In genomic region chr9:75776153-75776552, GRCm38 (mm10) we compare ENCODE assay signal across 11 mouse cellular contexts. TPM values are rescaled to one million over a fixed set of nuclear protein-coding genes. Genes with fewer than 3 reads are reported as not detected.
DNase-seq lines count a peak whose midpoint lies in the region; ATAC-seq lines count a peak whose summit lies in the region.
"Had no signal": no experiment of that assay in that cellular context is flagged by ENCODE, and none has a peak within 500 bp of the region (broad histone marks: within the 10 kb centered on the region; RNA-seq: fewer than 3 reads in every experiment).

No protein-coding gene starts in this region.

- 0 out of 2 replicates have a peak overlapping the region, but pooled peaks have one; percentile 15 for H3K4me2 ChIP-seq in kidney, embryonic 15.5 days
- no peak overlapping the region for H3K4me2 ChIP-seq in hindbrain, embryonic 13.5 days
- H3K4me2 ChIP-seq in neural tube, embryonic 11.5 days (ENCODE audit: low read depth), result peak overlapping the region; percentile 19; the same call in 1 of the 2 replicates

- WGBS in kidney, embryonic 15.5 days, result 60% methylated on average over 7 of the region's 7 CpGs
- WGBS in hindbrain, embryonic 13.5 days, result 60% methylated on average over 7 of the region's 7 CpGs
- 49% methylated on average over 7 of the region's 7 CpGs for WGBS in neural tube, embryonic 11.5 days

- no peaks in the 10 kb centered on the region for H3K9me3 ChIP-seq in kidney, embryonic 15.5 days (replicated peaks)
- H3K9me3 ChIP-seq in hindbrain, embryonic 13.5 days, result no peaks in the 10 kb centered on the region
- no peaks in the 10 kb centered on the region for H3K9me3 ChIP-seq in neural tube, embryonic 11.5 days (ENCODE audit: control insufficient read depth, low read length)

- peak; percentile 16 to 37 for DNase-seq in cerebellum, adult 18-20 months
- no peak for DNase-seq in kidney, postnatal 25 days
- DNase-seq in neural tube, embryonic 11.5 days (ENCODE audit: low spot score), result no peak
- DNase-seq in spleen, postnatal 36 days (ENCODE audit: low spot score in 2 of 2), result no peak
- DNase-seq in testis, postnatal 14 days (ENCODE audit: low spot score), result no peak
- DNase-seq: cerebellum, adult 11 months; gastrocnemius, postnatal 14 days had no signal

- H3K4me3 ChIP-seq in kidney, embryonic 15.5 days (replicated peaks), result peak overlapping the region; percentile 6; the same call in 1 of the 2 replicates
- H3K4me3 ChIP-seq in hindbrain, embryonic 13.5 days, result peak overlapping the region; percentile 2; the same call in 1 of the 2 replicates
- peak overlapping the region; percentile 21; the same call in 1 of the 2 replicates for H3K4me3 ChIP-seq in neural tube, embryonic 11.5 days (ENCODE audit: low read depth, low read length)
- H3K4me3 ChIP-seq: layer of hippocampus, adult 2 months had no signal

- H3K27ac ChIP-seq in kidney, embryonic 15.5 days, result no peak overlapping the region
- no peak overlapping the region for H3K27ac ChIP-seq in hindbrain, embryonic 13.5 days
- no peak overlapping the region for H3K27ac ChIP-seq in neural tube, embryonic 11.5 days (ENCODE audit: low read depth, low read length)
- H3K27ac ChIP-seq: layer of hippocampus, adult 2 months had no signal

- no peak for ATAC-seq in cerebellum, adult (ENCODE audit: insufficient number of reproducible peaks, low FRiP score, low TSS enrichment)
- ATAC-seq in kidney, embryonic 15.5 days (replicated peaks; ENCODE audit: low FRiP score), result no peak
- ATAC-seq in hindbrain, embryonic 13.5 days (ENCODE audit: low FRiP score), result no peak
- no peak for ATAC-seq in neural tube, embryonic 11.5 days (ENCODE audit: insufficient read depth, low FRiP score, low TSS enrichment)

- H3K9ac ChIP-seq in kidney, embryonic 15.5 days, result no peak overlapping the region
- H3K9ac ChIP-seq in hindbrain, embryonic 13.5 days, result no peak overlapping the region
- no peak overlapping the region for H3K9ac ChIP-seq in neural tube, embryonic 11.5 days (ENCODE audit: low read length)

- no peaks in the 10 kb centered on the region for H3K36me3 ChIP-seq in kidney, embryonic 15.5 days
- no peaks in the 10 kb centered on the region for H3K36me3 ChIP-seq in hindbrain, embryonic 13.5 days
- H3K36me3 ChIP-seq in neural tube, embryonic 11.5 days (ENCODE audit: control insufficient read depth, insufficient read depth, low read length), result no peaks in the 10 kb centered on the region

- H3K27me3 ChIP-seq in kidney, embryonic 15.5 days, result no peaks in the 10 kb centered on the region
- H3K27me3 ChIP-seq in hindbrain, embryonic 13.5 days, result no peaks in the 10 kb centered on the region
- no peaks in the 10 kb centered on the region for H3K27me3 ChIP-seq in neural tube, embryonic 11.5 days (ENCODE audit: control insufficient read depth, insufficient read depth, low read length)

- peaks cover 8% of the 10 kb centered on the region for H3K4me1 ChIP-seq in kidney, embryonic 15.5 days
- 0 out of 2 replicates have a peak, but pooled peaks cover 4% of the 10 kb centered on the region for H3K4me1 ChIP-seq in hindbrain, embryonic 13.5 days (replicated peaks)
- peaks cover 9% of the 10 kb centered on the region; the same call in 1 of the 2 replicates for H3K4me1 ChIP-seq in neural tube, embryonic 11.5 days (ENCODE audit: control insufficient read depth, insufficient read depth, low read length)

RNA-seq across cellular contexts. Expression of gene Bmp5, which starts 1.0 kb away (rescaled TPM):
- polyA plus RNA-seq in kidney, embryonic 15.5 days (2015; fragmentation: Nextera tagmentation; extraction: Ambion mirVana), result 1.9 and 2.0 TPM in 2 replicates
- polyA plus RNA-seq in hindbrain, embryonic 13.5 days (2015; fragmentation: Nextera tagmentation; extraction: Ambion mirVana), result 4.2 and 4.9 TPM in 2 replicates
- 6.5 and 8.7 TPM in 2 replicates for polyA plus RNA-seq in neural tube, embryonic 11.5 days (2014; fragmentation: Nextera tagmentation; extraction: Ambion mirVana)

Comparison
In these comparisons a context has a peak if more than half of its experiments do, and no peak if none do; other contexts are left out.
1. DNase-seq: peak in cerebellum, adult 18-20 months (2 of 2); none in kidney, postnatal 25 days (0 of 2), neural tube, embryonic 11.5 days (single experiment), spleen, postnatal 36 days (0 of 2) and testis, postnatal 14 days (single experiment).
2. Peak in every context shown above with its lines, with median percentiles within 50 percentile points of each other: H3K4me3 ChIP-seq.